Mouse (Mus musculus) G1E (cell line): ENCODE measurements around the gene Phc2.
"Not testable (repeated sequence)": the region's sequence is repeated elsewhere in the genome, so short reads cannot be mapped to it uniquely, and the experiment has no call there.

ENCODE experiments used
- CTCF ChIP-seq: IDR thresholded peaks from 2 replicates; pipeline ENCODE4 v1.5.1; 2012; ENCODE audit warnings: low read depth, low read length, inconsistent platforms, mixed read lengths
- POLR2AphosphoS5 ChIP-seq: IDR thresholded peaks from 2 replicates; pipeline ENCODE4 v1.6.1; 2012; ENCODE audit warnings: low read depth, low read length, inconsistent platforms; ENCODE audit not compliant: insufficient replicate concordance
- TAL1 ChIP-seq: conservative IDR thresholded peaks from 2 replicates; pipeline ENCODE4 v1.6.1; 2012; ENCODE audit warnings: low read depth, low read length, inconsistent platforms, mixed read lengths

DNA sequence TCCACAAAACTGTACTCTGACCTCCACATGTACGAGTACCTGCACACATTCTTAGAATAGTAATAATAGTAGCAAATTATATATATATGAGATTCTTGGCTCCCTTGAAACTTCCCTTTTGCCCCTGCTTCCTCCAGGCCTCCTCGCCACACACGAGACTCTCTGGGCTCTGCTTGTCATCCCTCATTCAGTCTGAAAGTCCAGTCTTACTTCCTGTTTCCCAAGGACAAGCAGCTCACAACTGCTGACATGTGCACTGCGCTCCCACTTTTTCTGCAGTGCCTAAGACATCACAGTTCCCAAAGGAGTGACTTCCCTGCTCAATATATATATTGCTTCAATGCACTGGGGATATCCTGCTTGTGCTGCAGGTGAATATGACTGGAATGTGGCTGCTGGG, 12.7 kb downstream of the Phc2 start:
- TF ChIP-seq TAL1, CTCF, POLR2AphosphoS5: not testable (repeated sequence)
